Mouse (Mus musculus): Measurements from ENCODE around the gene Epop. TPM values are rescaled to one million over a fixed set of nuclear protein-coding genes. Genes with fewer than 3 reads are reported as not detected.

Epop gene
- polyA plus RNA-seq, 1 experiment from 2014 or later: 0.40 TPM

DNA sequence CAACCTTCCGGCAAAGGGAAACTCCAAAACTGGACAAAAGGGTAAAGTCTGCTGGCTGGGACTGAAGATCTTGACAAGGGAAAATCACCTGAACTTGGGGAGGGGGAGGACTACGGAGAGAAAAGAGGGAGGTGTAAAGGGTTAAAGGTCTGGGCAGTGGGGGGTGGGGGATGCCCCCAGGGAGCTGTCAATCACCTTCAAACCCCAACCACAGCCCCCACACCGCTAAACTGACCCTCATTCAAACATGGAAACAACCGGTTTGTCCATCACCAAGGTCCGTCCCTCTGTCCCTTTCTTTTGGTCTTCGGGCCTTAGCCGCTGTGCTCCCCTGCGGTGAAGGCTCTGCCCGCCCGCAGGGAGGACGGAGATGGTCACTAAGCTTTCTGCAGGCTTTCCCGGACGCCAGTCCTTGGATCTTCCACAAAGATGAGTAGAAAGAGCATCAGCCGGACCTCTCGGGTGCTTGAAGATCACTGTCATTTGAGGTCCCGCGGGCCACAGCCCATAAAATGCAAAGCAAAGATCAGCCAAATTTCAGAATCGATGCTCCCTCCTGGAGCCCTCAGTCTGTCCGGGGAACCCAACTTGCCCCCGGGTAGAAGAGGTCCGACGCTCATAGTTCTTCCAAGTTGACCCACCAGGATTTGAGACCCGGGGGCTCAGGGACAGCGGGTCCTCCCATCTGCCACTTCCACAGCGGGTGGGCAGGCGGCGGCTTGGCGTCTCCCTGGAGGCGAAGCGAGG lies 1.8 kb downstream of the Epop start:
- peaks cover 94% of the 10 kb centered on the region for H3K27me3 ChIP-seq
- H3K36me3 ChIP-seq (replicated peaks): no peaks in the 10 kb centered on the region
- 14% methylated on average over 30 of the region's 30 CpGs for WGBS (ENCODE audit: insufficient replicate concordance)
- peak overlapping the region; percentile 58; the same call in 1 of the 2 replicates for H3K4me3 ChIP-seq (replicated peaks)
- H3K4me2 ChIP-seq: no peak overlapping the region; the same call in 1 of the 2 replicates
- ATAC-seq (ENCODE audit: insufficient read depth): no peak
- no peak overlapping the region for H3K27ac ChIP-seq (replicated peaks)
- no peaks in the 10 kb centered on the region for H3K9me3 ChIP-seq (replicated peaks)
- peaks cover 21% of the 10 kb centered on the region for H3K4me1 ChIP-seq (replicated peaks)
- H3K9ac ChIP-seq: no peak overlapping the region

DNA sequence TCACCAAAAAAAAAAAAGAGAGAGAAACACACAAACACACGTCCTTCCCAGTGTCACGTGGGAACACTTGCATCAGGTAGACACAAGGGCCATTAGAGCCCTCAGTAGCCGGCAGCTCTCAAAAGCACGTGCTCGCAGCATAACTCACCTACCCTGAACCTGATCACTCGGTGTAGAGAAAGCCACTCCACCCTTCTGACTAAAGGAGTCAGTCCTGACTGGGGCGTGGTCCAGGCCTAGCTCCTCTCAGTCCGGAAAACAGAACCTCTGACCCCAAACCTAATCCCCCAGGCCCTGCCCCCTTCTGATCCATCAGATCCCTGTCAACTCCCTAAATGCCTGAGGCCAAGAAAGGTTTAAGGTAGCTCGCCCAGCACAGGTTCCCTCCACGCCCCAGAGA lies 2.7 kb downstream of the Epop start:
- H3K27ac ChIP-seq (replicated peaks): no peak overlapping the region
- peaks cover 21% of the 10 kb centered on the region for H3K4me1 ChIP-seq (replicated peaks)
- WGBS (ENCODE audit: insufficient replicate concordance): 20% methylated on average over 10 of the region's 10 CpGs
- H3K4me2 ChIP-seq: no peak overlapping the region
- H3K9me3 ChIP-seq (replicated peaks): no peaks in the 10 kb centered on the region
- no peaks in the 10 kb centered on the region for H3K36me3 ChIP-seq (replicated peaks)
- H3K9ac ChIP-seq: no peak overlapping the region
- H3K4me3 ChIP-seq (replicated peaks): no peak overlapping the region
- peaks cover 93% of the 10 kb centered on the region for H3K27me3 ChIP-seq
- no peak for ATAC-seq (ENCODE audit: insufficient read depth)

DNA sequence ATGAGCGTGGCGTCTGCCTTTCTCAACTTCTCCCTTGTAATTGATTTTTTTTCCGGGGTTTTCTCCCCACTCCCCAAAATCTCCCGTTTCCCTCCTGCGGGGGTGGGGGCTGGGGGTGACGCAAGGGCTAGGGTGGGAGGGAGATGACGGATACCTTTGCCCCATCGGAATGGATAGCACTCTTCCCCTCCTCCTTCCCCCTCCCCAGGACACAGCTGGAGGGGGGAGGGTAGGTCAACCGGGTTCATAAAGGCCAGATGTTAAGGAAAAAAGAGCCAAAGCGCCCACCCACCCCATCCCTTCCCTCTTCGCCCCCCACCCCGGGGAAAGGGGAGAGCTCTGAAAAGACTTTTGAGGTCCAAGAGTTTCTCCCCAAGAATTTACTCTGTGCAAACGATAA lies 3.1 kb downstream of the Epop start:
- Histone ChIP-seq H3K36me3 (replicated peaks) (no peaks in the 10 kb centered on the region), H3K9me3 (replicated peaks) (no peaks in the 10 kb centered on the region), H3K4me3 (replicated peaks) (no peak overlapping the region), H3K27me3 (peaks cover 89% of the 10 kb centered on the region), H3K4me2 (no peak overlapping the region), H3K27ac (replicated peaks) (no peak overlapping the region), H3K4me1 (replicated peaks) (peaks cover 21% of the 10 kb centered on the region), H3K9ac (no peak overlapping the region)
- ATAC-seq (ENCODE audit: insufficient read depth): no peak
- 20% methylated on average over 13 of the region's 13 CpGs for WGBS (ENCODE audit: insufficient replicate concordance)

DNA sequence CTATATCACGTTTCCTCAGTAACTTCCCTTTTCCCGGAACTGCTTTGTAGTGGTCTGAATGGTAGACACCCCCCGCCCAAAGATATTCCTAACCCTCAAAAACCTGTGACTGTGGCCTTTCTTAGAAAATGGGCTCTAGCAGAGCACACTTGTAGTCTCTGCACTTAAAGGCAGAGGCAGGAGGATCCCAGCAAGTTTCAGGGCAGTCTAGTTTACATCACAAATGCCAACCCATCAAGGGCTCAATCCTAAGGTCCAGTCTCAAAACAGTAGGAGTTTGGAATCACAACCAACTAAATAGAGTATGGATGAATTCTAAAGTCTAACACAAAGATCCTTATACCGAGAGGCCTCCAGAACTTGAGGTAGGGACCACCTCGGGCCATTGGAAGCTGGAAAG lies 4.0 kb downstream of the Epop start:
- Histone ChIP-seq H3K36me3 (replicated peaks) (no peaks in the 10 kb centered on the region), H3K4me1 (replicated peaks) (peaks cover 21% of the 10 kb centered on the region), H3K27ac (replicated peaks) (no peak overlapping the region), H3K9ac (no peak overlapping the region), H3K27me3 (peaks cover 80% of the 10 kb centered on the region), H3K9me3 (replicated peaks) (no peaks in the 10 kb centered on the region), H3K4me3 (replicated peaks) (no peak overlapping the region), H3K4me2 (no peak overlapping the region)
- no peak for ATAC-seq (ENCODE audit: insufficient read depth)
- 27% methylated on average over 5 of the region's 5 CpGs for WGBS (ENCODE audit: insufficient replicate concordance)

DNA sequence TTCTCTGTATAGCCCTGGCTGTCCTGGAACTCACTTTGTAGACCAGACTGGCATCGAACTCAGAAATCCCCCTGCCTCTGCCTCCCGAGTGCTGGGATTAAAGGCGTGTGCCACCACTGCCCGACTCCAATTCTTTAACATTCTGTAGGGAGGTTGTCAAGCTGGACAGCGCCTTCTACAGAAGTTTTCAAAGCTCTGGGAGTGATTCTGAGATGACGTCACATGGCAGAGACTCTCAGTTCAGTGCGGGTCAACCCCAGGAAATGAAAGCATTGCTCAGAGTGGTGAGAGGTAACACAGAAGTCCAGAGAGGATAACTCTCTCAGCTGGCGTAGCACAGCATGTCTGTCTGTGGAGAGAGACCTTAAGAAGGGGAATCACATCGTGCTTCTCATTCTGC lies 6.3 kb downstream of the Epop start:
- Histone ChIP-seq H3K36me3 (replicated peaks) (no peaks in the 10 kb centered on the region), H3K4me2 (no peak overlapping the region), H3K4me3 (replicated peaks) (no peak overlapping the region), H3K4me1 (replicated peaks) (peaks cover 8% of the 10 kb centered on the region), H3K9me3 (replicated peaks) (no peaks in the 10 kb centered on the region), H3K9ac (no peak overlapping the region), H3K27me3 (peaks cover 68% of the 10 kb centered on the region), H3K27ac (replicated peaks) (no peak overlapping the region)
- 39% methylated on average over 9 of the region's 9 CpGs for WGBS (ENCODE audit: insufficient replicate concordance)
- ATAC-seq (ENCODE audit: insufficient read depth): no peak

DNA sequence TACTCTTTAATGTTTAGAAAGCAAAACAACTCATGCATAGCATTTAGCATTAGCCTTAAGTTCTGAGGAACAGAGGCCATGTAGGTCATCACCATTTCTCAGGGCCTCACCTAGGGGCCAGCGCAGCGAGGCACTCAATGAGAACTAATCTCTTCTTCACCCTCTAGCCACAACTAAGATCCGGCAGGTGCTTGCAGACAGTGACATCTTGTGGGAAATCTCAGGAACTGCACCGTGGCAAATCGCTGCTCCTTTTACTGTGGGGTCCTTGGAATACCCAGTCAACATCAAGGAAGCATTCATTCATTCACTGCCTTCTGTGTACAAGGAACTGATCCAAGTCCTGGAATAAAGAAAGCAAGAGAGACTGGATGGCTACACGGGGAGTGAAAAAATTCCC lies 7.1 kb downstream of the Epop start:
- no peak overlapping the region for H3K4me2 ChIP-seq
- no peak overlapping the region for H3K27ac ChIP-seq (replicated peaks)
- no peak overlapping the region for H3K4me3 ChIP-seq (replicated peaks)
- ATAC-seq (ENCODE audit: insufficient read depth): no peak
- no peaks in the 10 kb centered on the region for H3K36me3 ChIP-seq (replicated peaks)
- peaks cover 7% of the 10 kb centered on the region for H3K4me1 ChIP-seq (replicated peaks)
- no peak overlapping the region for H3K9ac ChIP-seq
- WGBS (ENCODE audit: insufficient replicate concordance): 3% methylated on average over 6 of the region's 6 CpGs
- H3K9me3 ChIP-seq (replicated peaks): no peaks in the 10 kb centered on the region
- H3K27me3 ChIP-seq: peaks cover 68% of the 10 kb centered on the region

DNA sequence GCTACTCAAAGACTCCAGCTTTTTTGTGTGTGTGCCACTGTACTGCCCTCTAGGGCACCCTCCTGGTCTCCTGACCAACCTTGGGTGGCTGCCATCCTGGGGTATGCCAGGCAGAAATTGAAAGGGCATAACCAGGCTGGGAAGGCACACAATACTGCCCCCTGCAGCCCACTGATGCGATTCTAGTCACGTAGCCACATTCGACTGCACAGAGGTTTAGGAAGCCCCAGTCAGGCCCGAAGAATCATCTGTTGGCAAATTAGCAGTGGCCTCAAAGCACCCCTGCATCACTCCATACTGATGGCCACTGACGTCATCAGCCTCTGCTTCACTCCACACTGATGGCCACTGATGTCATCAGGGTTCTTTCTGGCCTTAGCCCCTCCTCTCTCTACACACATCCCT lies 10.1 kb downstream of the Epop start:
- Histone ChIP-seq H3K36me3 (replicated peaks) (no peaks in the 10 kb centered on the region), H3K4me2 (no peak overlapping the region), H3K9me3 (replicated peaks) (no peaks in the 10 kb centered on the region), H3K27ac (replicated peaks) (no peak overlapping the region), H3K27me3 (peaks cover 59% of the 10 kb centered on the region), H3K4me3 (replicated peaks) (no peak overlapping the region), H3K4me1 (replicated peaks) (peaks cover 5% of the 10 kb centered on the region), H3K9ac (no peak overlapping the region)
- WGBS (ENCODE audit: insufficient replicate concordance): 39% methylated on average over 5 of the region's 5 CpGs
- no peak for ATAC-seq (ENCODE audit: insufficient read depth)

DNA sequence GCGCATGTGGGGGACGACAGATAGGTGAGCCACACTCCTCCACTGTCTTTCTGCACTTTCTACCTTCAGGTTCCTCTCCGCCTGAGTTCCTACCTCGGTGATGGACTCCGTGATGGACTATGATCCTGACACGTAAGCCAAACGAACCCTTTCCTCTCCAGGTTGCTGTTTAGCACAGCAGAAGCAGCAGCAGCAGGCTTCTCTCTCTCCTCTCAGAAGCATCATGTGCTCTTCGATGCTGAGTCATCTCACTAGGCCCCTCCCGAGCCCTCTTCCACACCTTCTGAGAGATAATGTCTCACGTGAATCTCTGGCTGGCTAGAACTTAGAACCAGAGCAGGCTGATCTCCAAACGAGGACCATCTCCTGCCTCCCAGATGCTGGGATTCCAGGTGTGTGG lies 11.1 kb downstream of the Epop start:
- H3K9ac ChIP-seq: no peak overlapping the region
- WGBS (ENCODE audit: insufficient replicate concordance): 32% methylated on average over 11 of the region's 11 CpGs
- H3K4me2 ChIP-seq: no peak overlapping the region
- no peak overlapping the region for H3K27ac ChIP-seq (replicated peaks)
- no peak overlapping the region for H3K4me3 ChIP-seq (replicated peaks)
- no peaks in the 10 kb centered on the region for H3K36me3 ChIP-seq (replicated peaks)
- H3K9me3 ChIP-seq (replicated peaks): no peaks in the 10 kb centered on the region
- no peak for ATAC-seq (ENCODE audit: insufficient read depth)
- peaks cover 49% of the 10 kb centered on the region for H3K27me3 ChIP-seq
- peaks cover 5% of the 10 kb centered on the region for H3K4me1 ChIP-seq (replicated peaks)

DNA sequence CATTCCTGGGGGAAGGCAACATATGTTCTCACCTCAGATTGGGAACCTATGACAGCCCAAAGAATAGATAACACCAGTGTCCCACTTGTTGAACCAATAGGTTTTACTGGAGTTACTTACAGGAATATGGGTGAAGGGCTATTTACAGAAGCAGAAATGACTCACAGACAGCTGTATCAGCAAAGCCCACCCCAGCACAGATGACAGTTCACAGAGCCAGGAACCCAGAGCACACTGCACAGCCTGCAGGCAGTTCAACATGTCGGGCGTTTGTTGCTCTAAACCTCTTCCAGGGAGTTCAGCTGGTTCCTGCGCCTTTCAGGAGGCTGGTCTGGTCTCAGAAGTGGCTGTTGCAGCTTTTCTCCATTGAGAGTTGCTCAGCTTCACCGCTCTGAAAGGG lies 14.2 kb downstream of the Epop start:
- Histone ChIP-seq H3K4me2 (no peak overlapping the region), H3K9me3 (replicated peaks) (no peaks in the 10 kb centered on the region), H3K36me3 (replicated peaks) (no peaks in the 10 kb centered on the region), H3K4me3 (replicated peaks) (no peak overlapping the region), H3K9ac (no peak overlapping the region), H3K27me3 (peaks cover 45% of the 10 kb centered on the region), H3K27ac (replicated peaks) (no peak overlapping the region), H3K4me1 (replicated peaks) (peaks cover 5% of the 10 kb centered on the region)
- no peak for ATAC-seq (ENCODE audit: insufficient read depth)
- 56% methylated on average over 4 of the region's 4 CpGs for WGBS (ENCODE audit: insufficient replicate concordance)

DNA sequence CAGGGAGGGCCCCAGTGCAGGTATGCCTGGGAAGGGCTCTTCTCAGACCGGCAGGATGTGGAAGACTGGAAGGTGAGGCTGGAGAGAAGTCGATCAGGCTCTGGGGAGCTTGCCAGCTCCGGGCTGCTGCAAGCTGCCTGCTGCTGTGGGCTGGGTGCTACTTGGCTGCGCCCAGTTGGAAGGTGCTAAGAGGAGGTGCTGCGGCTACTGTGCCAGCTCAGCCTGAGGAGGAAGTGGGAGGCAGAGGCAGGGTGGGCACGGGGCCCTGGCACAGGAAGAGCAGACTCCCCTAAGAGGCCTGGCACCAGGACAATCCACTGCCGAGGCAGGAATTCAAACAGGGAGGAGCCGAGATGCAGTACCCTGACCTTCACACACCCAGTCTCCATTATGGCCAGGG lies 18.4 kb downstream of the Epop start:
- H3K27me3 ChIP-seq: peaks cover 26% of the 10 kb centered on the region; the same call in 1 of the 2 replicates

DNA sequence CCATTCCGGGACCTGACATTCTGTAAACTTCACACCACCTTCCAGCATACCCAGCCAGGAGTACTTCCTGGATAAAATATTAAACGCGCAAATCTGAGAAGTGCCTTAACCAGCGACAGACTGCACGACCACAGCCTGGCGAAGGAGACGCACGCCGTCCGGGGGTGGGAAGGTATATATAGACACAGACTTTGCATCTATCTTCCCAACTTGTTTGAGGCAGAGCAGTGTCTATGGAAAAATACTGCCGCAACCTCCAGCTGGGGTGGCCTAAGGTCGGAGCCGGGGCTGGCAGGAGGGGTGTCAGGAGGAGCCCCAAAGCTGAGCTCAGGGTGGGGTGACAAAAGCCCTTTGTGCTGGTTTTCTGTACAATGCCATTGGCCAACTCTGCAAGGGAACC lies 19.8 kb downstream of the Epop start:
- no peak overlapping the region for H3K9ac ChIP-seq
- 74% methylated on average over 13 of the region's 13 CpGs for WGBS (ENCODE audit: insufficient replicate concordance)
- no peaks in the 10 kb centered on the region for H3K36me3 ChIP-seq (replicated peaks)
- no peak overlapping the region for H3K27ac ChIP-seq (replicated peaks)
- H3K4me3 ChIP-seq (replicated peaks): no peak overlapping the region
- no peak overlapping the region for H3K4me2 ChIP-seq
- no peaks in the 10 kb centered on the region for H3K9me3 ChIP-seq (replicated peaks)
- ATAC-seq (ENCODE audit: insufficient read depth): no peak
- no peaks in the 10 kb centered on the region for H3K4me1 ChIP-seq (replicated peaks)
- peaks cover 15% of the 10 kb centered on the region; the same call in 1 of the 2 replicates for H3K27me3 ChIP-seq

More for the DNA sequence above, 18.4 kb downstream of the Epop start:
- Histone ChIP-seq H3K4me1 (replicated peaks) (no peaks in the 10 kb centered on the region), H3K4me2 (no peak overlapping the region), H3K36me3 (replicated peaks) (no peaks in the 10 kb centered on the region), H3K9me3 (replicated peaks) (no peaks in the 10 kb centered on the region), H3K27ac (replicated peaks) (no peak overlapping the region), H3K4me3 (replicated peaks) (no peak overlapping the region), H3K9ac (no peak overlapping the region)
- WGBS (ENCODE audit: insufficient replicate concordance): 46% methylated on average over 8 of the region's 8 CpGs
- no peak for ATAC-seq (ENCODE audit: insufficient read depth)

DNA sequence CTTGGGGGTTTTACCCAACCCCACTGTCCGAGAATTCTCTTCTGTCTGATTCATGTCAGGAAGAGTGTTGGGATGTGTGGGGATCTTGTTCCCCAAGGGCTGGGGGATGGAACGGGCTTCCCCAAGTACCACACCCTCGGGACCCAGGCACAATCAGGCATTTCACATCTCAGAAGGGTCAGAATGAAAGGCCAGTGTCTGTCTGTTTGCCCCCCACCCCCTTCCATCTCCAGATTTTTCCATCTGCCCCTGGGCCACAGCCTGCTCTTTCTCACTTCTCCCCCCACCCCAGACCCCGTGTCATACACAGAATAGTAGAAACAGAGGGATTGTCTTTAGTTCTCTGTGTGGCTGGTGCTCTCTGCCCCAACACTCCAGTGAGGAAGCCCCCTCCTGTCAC lies 20.6 kb downstream of the Epop start:
- 40% methylated on average over 4 of the region's 4 CpGs for whole genome bisulfite sequencing (ENCODE audit: insufficient replicate concordance)
- H3K27me3 ChIP-seq: peaks cover 15% of the 10 kb centered on the region; the same call in 1 of the 2 replicates
- ATAC-seq (ENCODE audit: insufficient read depth): no peak

More for the DNA sequence above, 20.6 kb downstream of the Epop start:
- Histone ChIP-seq H3K4me1 (replicated peaks) (no peaks in the 10 kb centered on the region), H3K9ac (no peak overlapping the region), H3K4me3 (replicated peaks) (no peak overlapping the region), H3K9me3 (replicated peaks) (no peaks in the 10 kb centered on the region), H3K4me2 (no peak overlapping the region), H3K36me3 (replicated peaks) (no peaks in the 10 kb centered on the region), H3K27ac (replicated peaks) (no peak overlapping the region)
